Mouse (Mus musculus): Measurements from ENCODE around the gene Lrmda. TPM values are rescaled to one million over a fixed set of nuclear protein-coding genes. Genes with fewer than 3 reads are reported as not detected.

Gene Lrmda
- not detected for polyA plus RNA-seq (2017; shearing (Covaris generic))

GRCm38 (mm10) chr14:22019252-22019948 lies at the start of gene Lrmda:
Gene Lrmda (plus strand): TSS chr14:22019712.

GRCm38 (mm10) chr14:21989291-21989913 lies 30.1 kb upstream of the Lrmda start, which contains the start of gene Zfp503:
Gene Zfp503 (minus strand): TSS chr14:21989601.

Other genes starting within 250 kb of the Lrmda start
- 117 TPM for gene Vdac2, start 194.5 kb upstream of the Lrmda start, polyA plus RNA-seq (2017; shearing (Covaris generic))
- 13.7 TPM for gene Comtd1, start 170.7 kb upstream of the Lrmda start, polyA plus RNA-seq (2017; shearing (Covaris generic))
- gene Zfp503, start 30.1 kb upstream of the Lrmda start, polyA plus RNA-seq (2017; shearing (Covaris generic)): 0.09 TPM

Measured in effector memory CD4-positive, alpha-beta T cell, adult 5 months (primary cell).